Comparison of ENCODE assay signal across 11 mouse cellular contexts in the genomic region with DNA sequence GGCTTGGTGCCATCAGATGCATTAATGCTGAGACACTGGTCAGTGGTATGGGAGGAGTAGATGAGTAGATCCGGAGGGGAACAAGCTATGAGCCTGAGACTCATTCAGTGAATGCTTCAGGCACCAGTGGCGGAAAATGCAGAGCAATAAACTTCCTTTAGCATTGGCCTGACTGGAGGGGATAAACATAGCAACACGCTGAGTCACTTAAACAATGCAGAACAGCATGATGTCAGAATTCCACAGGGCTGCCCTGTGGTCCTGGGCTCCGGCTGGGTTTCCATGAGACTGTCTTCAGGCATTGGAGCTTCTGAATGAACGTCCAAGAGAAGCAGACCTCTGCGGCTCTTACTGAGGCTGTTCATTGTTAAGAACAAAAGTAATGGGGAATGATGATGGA.
DNase-seq lines count a peak whose midpoint lies in the region; ATAC-seq and TF ChIP-seq lines count a peak whose summit lies in the region.
"Had no signal": no experiment of that assay in that cellular context is flagged by ENCODE, and none has a peak within 500 bp of the region (broad histone marks: within the 10 kb centered on the region; RNA-seq: fewer than 3 reads in every experiment).

No protein-coding gene starts in this region.

- in situ Hi-C loops in Patski (cut with MboI; ENCODE audit: low pct_unique_long_range_greater_than_20kb), result no loop called here

- H3K36me3 ChIP-seq in kidney, postnatal 0 days (ENCODE audit: insufficient read depth, low read length), result no peaks in the 10 kb centered on the region
- no peaks in the 10 kb centered on the region for H3K36me3 ChIP-seq in kidney, embryonic 15.5 days
- no peaks in the 10 kb centered on the region for H3K36me3 ChIP-seq in heart, embryonic 15.5 days
- no peaks in the 10 kb centered on the region for H3K36me3 ChIP-seq in midbrain, postnatal 0 days (ENCODE audit: insufficient read depth, low read length)

- no peak for TF ChIP-seq CTCF in kidney, postnatal 0 days (IDR thresholded peaks at IDR 0.05; ENCODE audit: low read depth)
- TF ChIP-seq CTCF in Patski (IDR thresholded peaks at IDR 0.05), result no peak
- TF ChIP-seq CTCF in midbrain, postnatal 0 days (IDR thresholded peaks at IDR 0.05), result no peak

- no peaks in the 10 kb centered on the region for H3K27me3 ChIP-seq in kidney, postnatal 0 days (ENCODE audit: insufficient read depth, low read length)
- no peaks in the 10 kb centered on the region for H3K27me3 ChIP-seq in kidney, embryonic 15.5 days
- H3K27me3 ChIP-seq in Patski, result no peaks in the 10 kb centered on the region
- no peaks in the 10 kb centered on the region for H3K27me3 ChIP-seq in heart, embryonic 15.5 days
- H3K27me3 ChIP-seq in midbrain, postnatal 0 days (ENCODE audit: insufficient read depth, low read length), result no peaks in the 10 kb centered on the region
- H3K27me3 ChIP-seq: megakaryocyte, embryonic 14.5 days had no signal

- H3K4me1 ChIP-seq in kidney, postnatal 0 days (replicated peaks; ENCODE audit: insufficient read depth, low read length), result no peaks in the 10 kb centered on the region
- no peaks in the 10 kb centered on the region for H3K4me1 ChIP-seq in kidney, embryonic 15.5 days
- H3K4me1 ChIP-seq in heart, embryonic 15.5 days (replicated peaks), result peaks cover 26% of the 10 kb centered on the region
- H3K4me1 ChIP-seq in midbrain, postnatal 0 days (ENCODE audit: insufficient read depth, low read length), result no peaks in the 10 kb centered on the region

- no peak overlapping the region for H3K9ac ChIP-seq in kidney, postnatal 0 days (ENCODE audit: low read depth, low read length)
- H3K9ac ChIP-seq in kidney, embryonic 15.5 days, result no peak overlapping the region
- H3K9ac ChIP-seq in heart, embryonic 15.5 days, result no peak overlapping the region
- no peak overlapping the region for H3K9ac ChIP-seq in midbrain, postnatal 0 days (replicated peaks; ENCODE audit: low read length, poor library complexity, severe bottlenecking)

- WGBS in kidney, postnatal 0 days, result 25% methylated on average over 6 of the region's 6 CpGs
- 28% methylated on average over 6 of the region's 6 CpGs for WGBS in kidney, embryonic 15.5 days
- WGBS in heart, embryonic 15.5 days, result 10% methylated on average over 6 of the region's 6 CpGs
- WGBS in midbrain, postnatal 0 days, result 18% methylated on average over 6 of the region's 6 CpGs

- POLR2A ChIA-PET in Patski (lab: Charles Lee), result interaction anchor here (1.6 kb wide), 1 partner anchor 30 kb away, joined by 8 read pairs; no protein-coding TSS in a partner anchor

- no peaks in the 10 kb centered on the region for H3K9me3 ChIP-seq in kidney, postnatal 0 days (replicated peaks; ENCODE audit: low read length)
- no peaks in the 10 kb centered on the region for H3K9me3 ChIP-seq in kidney, embryonic 15.5 days (replicated peaks)
- no peaks in the 10 kb centered on the region for H3K9me3 ChIP-seq in heart, embryonic 15.5 days (replicated peaks)
- H3K9me3 ChIP-seq in midbrain, postnatal 0 days (ENCODE audit: low read length), result no peaks in the 10 kb centered on the region
- H3K9me3 ChIP-seq: megakaryocyte, embryonic 14.5 days had no signal

- no peak overlapping the region for H3K4me2 ChIP-seq in kidney, postnatal 0 days (ENCODE audit: low read length)
- no peak overlapping the region for H3K4me2 ChIP-seq in kidney, embryonic 15.5 days
- H3K4me2 ChIP-seq in heart, embryonic 15.5 days, result peak overlapping the region; percentile 34
- no peak overlapping the region for H3K4me2 ChIP-seq in midbrain, postnatal 0 days (ENCODE audit: low read depth, low read length, poor library complexity, severe bottlenecking)

- DNase-seq in kidney, postnatal 0 days (ENCODE audit: low spot score), result peak; percentile 52
- DNase-seq in Patski (ENCODE audit: low read depth, low spot score), result peak; percentile 71
- peak; percentile 27 for DNase-seq in midbrain, postnatal 0 days (ENCODE audit: low spot score)
- no peak for DNase-seq in right cerebral cortex, postnatal 14 days
- no peak for DNase-seq in layer of hippocampus, postnatal 25 days (ENCODE audit: extremely low spot score in 1 of 2, low spot score in 1 of 2)
- no peak for DNase-seq in kidney, adult 11 months
- DNase-seq: kidney, adult 2 months; thymus, adult 18-20 months had no signal

- no peak overlapping the region for H3K4me3 ChIP-seq in kidney, postnatal 0 days (replicated peaks; ENCODE audit: low read depth, low read length)
- no peak overlapping the region for H3K4me3 ChIP-seq in kidney, embryonic 15.5 days (replicated peaks)
- no peak overlapping the region for H3K4me3 ChIP-seq in heart, embryonic 15.5 days
- no peak overlapping the region for H3K4me3 ChIP-seq in midbrain, postnatal 0 days (ENCODE audit: low read depth, low read length)
- H3K4me3 ChIP-seq: megakaryocyte, embryonic 14.5 days had no signal

- ATAC-seq in kidney, postnatal 0 days (replicated peaks; ENCODE audit: low FRiP score, low read depth), result no peak
- ATAC-seq in kidney, embryonic 15.5 days (replicated peaks; ENCODE audit: low FRiP score), result no peak; the same call in 1 of the 2 replicates
- peak; percentile 100 for ATAC-seq in Patski
- peak; percentile 78 for ATAC-seq in heart, embryonic 15.5 days (replicated peaks; ENCODE audit: insufficient number of reproducible peaks, insufficient read depth, low FRiP score, low read depth)
- ATAC-seq in midbrain, postnatal 0 days (ENCODE audit: low FRiP score), result no peak

- H3K27ac ChIP-seq in kidney, postnatal 0 days, result no peak overlapping the region
- no peak overlapping the region for H3K27ac ChIP-seq in kidney, embryonic 15.5 days
- H3K27ac ChIP-seq in heart, embryonic 15.5 days, result peak overlapping the region; percentile 84
- no peak overlapping the region for H3K27ac ChIP-seq in midbrain, postnatal 0 days (ENCODE audit: low read depth, low read length)

- CTCF ChIA-PET in Patski (lab: Charles Lee), result interaction anchor here (0.9 to 1.6 kb wide), 4 partner anchors 10 to 41 kb away, joined by 3 to 5 read pairs (median 4); no protein-coding TSS in a partner anchor

Comparison
In these comparisons a context has a peak if more than half of its experiments do, and no peak if none do; other contexts are left out.
1. DNase-seq: peak in kidney, postnatal 0 days (single experiment), Patski (single experiment) and midbrain, postnatal 0 days (single experiment); none in right cerebral cortex, postnatal 14 days (single experiment), layer of hippocampus, postnatal 25 days (0 of 2) and kidney, adult 11 months (single experiment).
2. ATAC-seq: peak in Patski (single experiment) and heart, embryonic 15.5 days (single experiment); none in kidney, postnatal 0 days (single experiment), kidney, embryonic 15.5 days (single experiment) and midbrain, postnatal 0 days (single experiment).